Mouse (Mus musculus) bone marrow, adult 2 months (tissue): Measurements from ENCODE around the gene Jmjd1c.

Experiments used
- CTCF ChIP-seq: fragments of 200-500 bp; IDR thresholded peaks from 2 replicates; pipeline ENCODE4 v1.5.1; 2011; ENCODE audit warnings: low read length, control low read depth; ENCODE audit not compliant: control insufficient read depth, insufficient read depth
- POLR2A ChIP-seq: fragments of 200-500 bp; IDR thresholded peaks from 2 replicates; pipeline ENCODE4 v1.6.1; 2011; ENCODE audit warnings: low read depth, mild to moderate bottlenecking, control low read depth, low read length, borderline replicate concordance; ENCODE audit not compliant: control insufficient read depth

- TF ChIP-seq POLR2A (no peak; the same call in 1 of the 2 replicates), CTCF (no peak)
These were observed 188.8 kb downstream of the Jmjd1c start for GRCm38 (mm10) chr10:67284761-67285175.
